In the genomic region with DNA sequence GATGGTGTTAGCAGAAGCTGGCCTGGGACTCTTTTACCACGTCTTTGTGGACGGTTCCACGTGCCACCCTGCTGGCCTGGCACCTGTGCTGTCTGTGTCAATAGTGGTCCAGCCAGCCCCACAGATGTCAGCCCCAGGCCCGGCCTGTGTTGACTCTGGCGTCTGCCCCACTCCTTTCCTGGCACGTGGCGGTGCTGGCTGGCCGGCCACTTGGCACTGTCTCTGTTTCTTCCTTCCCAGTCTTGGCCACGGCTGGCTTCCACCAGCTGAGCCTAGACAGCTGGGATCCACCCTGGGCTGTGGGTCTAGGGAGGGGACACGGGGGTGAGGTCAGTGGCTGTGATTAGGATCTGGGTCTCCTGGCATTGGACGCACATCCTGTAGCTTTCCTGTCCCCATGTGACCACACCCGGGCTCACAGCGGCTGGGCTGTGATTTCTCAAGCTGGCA, we compare ENCODE assay signal across 9 mouse cellular contexts. TPM values are rescaled to one million over a fixed set of nuclear protein-coding genes. Genes with fewer than 3 reads are reported as not detected.
A peak's percentile ranks its signal among the peaks of the same experiment; 100 is the strongest.
DNase-seq lines count a peak whose midpoint lies in the region; ATAC-seq lines count a peak whose summit lies in the region.
"Had no signal": no experiment of that assay in that cellular context is flagged by ENCODE, and none has a peak within 500 bp of the region (broad histone marks: within the 10 kb centered on the region; RNA-seq: fewer than 3 reads in every experiment).

No protein-coding gene starts in this region.

- H3K27ac ChIP-seq in hindbrain, embryonic 13.5 days: peak overlapping the region; percentile 71
- 0 out of 2 replicates have a peak overlapping the region, but pooled peaks have one; percentile 42 for H3K27ac ChIP-seq in midbrain, embryonic 15.5 days

- no peaks in the 10 kb centered on the region for H3K27me3 ChIP-seq in hindbrain, embryonic 13.5 days
- H3K27me3 ChIP-seq in midbrain, embryonic 15.5 days (replicated peaks): no peaks in the 10 kb centered on the region

- intact Hi-C loops in left cerebral cortex, postnatal 14 days (cut with DNase I): no loop called here

- ATAC-seq in hindbrain, embryonic 13.5 days (ENCODE audit: low FRiP score): peak; percentile 30; the same call in 1 of the 2 replicates
- ATAC-seq in midbrain, embryonic 15.5 days (replicated peaks): peak; percentile 20; the same call in 1 of the 2 replicates

- WGBS in hindbrain, embryonic 13.5 days: 43% methylated on average over 13 of the region's 13 CpGs
- 71% methylated on average over 13 of the region's 13 CpGs for WGBS in midbrain, embryonic 15.5 days

- no peak overlapping the region for H3K4me3 ChIP-seq in hindbrain, embryonic 13.5 days
- H3K4me3 ChIP-seq in midbrain, embryonic 15.5 days: no peak overlapping the region

- no peak overlapping the region for H3K4me2 ChIP-seq in hindbrain, embryonic 13.5 days
- no peak overlapping the region for H3K4me2 ChIP-seq in midbrain, embryonic 15.5 days

- no peaks in the 10 kb centered on the region for H3K9me3 ChIP-seq in hindbrain, embryonic 13.5 days
- no peaks in the 10 kb centered on the region for H3K9me3 ChIP-seq in midbrain, embryonic 15.5 days

- peak; percentile 86 for DNase-seq in 416B (ENCODE audit: low read depth)
- peak; percentile 79 for DNase-seq in adrenal gland, adult 8-10 months
- DNase-seq in gastrocnemius, adult 18-20 months (ENCODE audit: low spot score): peak; percentile 94
- DNase-seq in left cerebral cortex, postnatal 14 days (ENCODE audit: low spot score in 2 of 2): peak; percentile 73 to 79
- no peak for DNase-seq in thymus, postnatal 4 days
- DNase-seq in thymus, postnatal 14 days: no peak

- H3K36me3 ChIP-seq in hindbrain, embryonic 13.5 days: peaks cover 38% of the 10 kb centered on the region
- H3K36me3 ChIP-seq in midbrain, embryonic 15.5 days (replicated peaks): peaks cover 6% of the 10 kb centered on the region; the same call in 1 of the 2 replicates

- H3K9ac ChIP-seq in hindbrain, embryonic 13.5 days: peak overlapping the region; percentile 57; the same call in 1 of the 2 replicates
- H3K9ac ChIP-seq in midbrain, embryonic 15.5 days: no peak overlapping the region

- peaks cover 86% of the 10 kb centered on the region for H3K4me1 ChIP-seq in hindbrain, embryonic 13.5 days (replicated peaks)
- peaks cover 41% of the 10 kb centered on the region for H3K4me1 ChIP-seq in midbrain, embryonic 15.5 days

RNA-seq across cellular contexts. Expression of gene Arid3a, which starts 7.5 kb away (rescaled TPM):
- total RNA-seq in adrenal gland, adult 8-10 months (2022): 1 to 10 TPM; 5.3 to 9.8 (median 7.5) TPM
- total RNA-seq in gastrocnemius, adult 18-20 months (2021): 1 to 10 TPM; 1.5 to 1.7 TPM
- polyA plus RNA-seq in hindbrain, embryonic 13.5 days (2015; fragmentation: Nextera tagmentation; extraction: Ambion mirVana): 3.5 and 4.0 TPM in 2 replicates
- total RNA-seq in left cerebral cortex, postnatal 14 days (2021): 1 to 10 TPM; 5.4 to 7.0 TPM
- polyA plus RNA-seq in midbrain, embryonic 15.5 days (2015; fragmentation: Nextera tagmentation; extraction: Ambion mirVana): 2.9 and 4.7 TPM in 2 replicates

RNA-seq across cellular contexts. Expression of gene R3hdm4, which starts 13.3 kb away (rescaled TPM):
- 100 to 1,000 TPM in 3 of 4 experiments, 10 to 100 TPM in 1; 99.4 to 132 (median 112) TPM for total RNA-seq in adrenal gland, adult 8-10 months (2022)
- 100 to 1,000 TPM; 114 to 115 TPM for total RNA-seq in gastrocnemius, adult 18-20 months (2021)
- polyA plus RNA-seq in hindbrain, embryonic 13.5 days (2015; fragmentation: Nextera tagmentation; extraction: Ambion mirVana): 243 and 256 TPM in 2 replicates
- 100 to 1,000 TPM; 438 to 440 TPM for total RNA-seq in left cerebral cortex, postnatal 14 days (2021)
- 292 and 296 TPM in 2 replicates for polyA plus RNA-seq in midbrain, embryonic 15.5 days (2015; fragmentation: Nextera tagmentation; extraction: Ambion mirVana)

RNA-seq across cellular contexts. Expression of gene Kiss1r, which starts 17.5 kb away (rescaled TPM):
- 1 to 10 TPM; 1.1 to 5.6 (median 4.0) TPM for total RNA-seq in adrenal gland, adult 8-10 months (2022)
- total RNA-seq in gastrocnemius, adult 18-20 months (2021): under 1 TPM; 0.21 TPM
- polyA plus RNA-seq in hindbrain, embryonic 13.5 days (2015; fragmentation: Nextera tagmentation; extraction: Ambion mirVana): 2.1 and 2.3 TPM in 2 replicates
- total RNA-seq in left cerebral cortex, postnatal 14 days (2021): 1 to 10 TPM; 5.7 to 7.6 TPM
- 3.1 and 3.3 TPM in 2 replicates for polyA plus RNA-seq in midbrain, embryonic 15.5 days (2015; fragmentation: Nextera tagmentation; extraction: Ambion mirVana)

RNA-seq across cellular contexts. Expression of gene Gm26602, which starts 23.6 kb away (rescaled TPM):
- total RNA-seq in adrenal gland, adult 8-10 months (2022): not detected
- total RNA-seq in gastrocnemius, adult 18-20 months (2021): not detected
- 20.6 and 22.0 TPM in 2 replicates for polyA plus RNA-seq in hindbrain, embryonic 13.5 days (2015; fragmentation: Nextera tagmentation; extraction: Ambion mirVana)
- not detected for total RNA-seq in left cerebral cortex, postnatal 14 days (2021)
- polyA plus RNA-seq in midbrain, embryonic 15.5 days (2015; fragmentation: Nextera tagmentation; extraction: Ambion mirVana): not detected in 2 replicates
- total RNA-seq: adrenal gland, postnatal 4 days had no signal

RNA-seq across cellular contexts. Expression of gene Med16, which starts 25.6 kb away (rescaled TPM):
- total RNA-seq in adrenal gland, adult 8-10 months (2022): 10 to 100 TPM; 50.9 to 60.7 (median 57.8) TPM
- total RNA-seq in gastrocnemius, adult 18-20 months (2021): 10 to 100 TPM; 31.2 to 32.8 TPM
- 55.3 and 58.3 TPM in 2 replicates for polyA plus RNA-seq in hindbrain, embryonic 13.5 days (2015; fragmentation: Nextera tagmentation; extraction: Ambion mirVana)
- 10 to 100 TPM; 55.0 to 66.5 TPM for total RNA-seq in left cerebral cortex, postnatal 14 days (2021)
- 64.5 and 66.5 TPM in 2 replicates for polyA plus RNA-seq in midbrain, embryonic 15.5 days (2015; fragmentation: Nextera tagmentation; extraction: Ambion mirVana)

Comparison
In these comparisons a context has a peak if more than half of its experiments do, and no peak if none do; other contexts are left out.
1. DNase-seq: peak in 416B (single experiment), adrenal gland, adult 8-10 months (single experiment), gastrocnemius, adult 18-20 months (single experiment) and left cerebral cortex, postnatal 14 days (2 of 2); none in thymus, postnatal 4 days (single experiment) and thymus, postnatal 14 days (single experiment).